Mouse (Mus musculus): ENCODE data around the gene Tcp11. TPM values are rescaled to one million over a fixed set of nuclear protein-coding genes. Genes with fewer than 3 reads are reported as not detected.

Tcp11 gene
- polyA plus RNA-seq, 1 experiment, result 16.9 TPM

DNA sequence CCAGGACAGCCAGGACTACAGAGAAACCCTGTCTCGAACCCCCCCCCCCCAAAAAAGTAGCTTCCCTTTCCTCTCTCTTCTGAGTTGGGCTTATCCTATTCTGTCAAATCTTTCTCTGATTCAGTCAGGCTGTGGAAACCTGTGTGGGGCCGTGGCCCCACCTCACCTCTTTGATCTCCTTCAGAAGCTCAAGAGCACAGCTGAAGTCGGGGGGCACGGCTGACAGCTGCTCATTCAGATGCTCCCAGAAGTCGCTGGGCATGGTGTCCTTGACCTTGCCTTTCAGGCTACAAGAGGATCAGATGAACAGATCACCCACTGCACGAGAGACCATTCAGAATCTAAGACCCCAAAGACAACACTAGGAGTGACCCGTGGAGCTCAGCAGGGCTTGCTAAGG is 6.0 kb downstream of the Tcp11 start:
- 73% methylated on average over 7 of the region's 7 CpGs for WGBS
- Histone ChIP-seq H3K4me1 (ENCODE audit: control insufficient read depth, insufficient read depth, low read length) (no peaks in the 10 kb centered on the region), H3K4me3 (replicated peaks; ENCODE audit: extremely low read depth, low read depth, low read length) (no peak overlapping the region)
- TF ChIP-seq CTCF (IDR thresholded peaks at IDR 0.05; ENCODE audit: insufficient read depth, low read length) (no peak), POLR2A (IDR thresholded peaks at IDR 0.05; ENCODE audit: borderline replicate concordance, extremely low read depth, low read depth, low read length) (no peak)
- no peak for DNase-seq

GRCm38 (mm10) chr17:28072730-28073129 is 7.7 kb downstream of the Tcp11 start:
- Histone ChIP-seq H3K4me3 (replicated peaks; ENCODE audit: extremely low read depth, low read depth, low read length) (no peak overlapping the region), H3K4me1 (ENCODE audit: control insufficient read depth, insufficient read depth, low read length) (no peaks in the 10 kb centered on the region)
- no peak for DNase-seq
- no peak for TF ChIP-seq POLR2A (IDR thresholded peaks at IDR 0.05; ENCODE audit: borderline replicate concordance, extremely low read depth, low read depth, low read length)
- TF ChIP-seq CTCF (IDR thresholded peaks at IDR 0.05; ENCODE audit: insufficient read depth, low read length), result no peak
- WGBS, result 65% methylated on average over 2 of the region's 2 CpGs

GRCm38 (mm10) chr17:28070256-28070655 is 10.2 kb downstream of the Tcp11 start:
- no peak for DNase-seq
- TF ChIP-seq POLR2A (IDR thresholded peaks at IDR 0.05; ENCODE audit: borderline replicate concordance, extremely low read depth, low read depth, low read length) (no peak), CTCF (IDR thresholded peaks at IDR 0.05; ENCODE audit: insufficient read depth, low read length) (no peak)
- WGBS, result 73% methylated on average over 13 of the region's 13 CpGs
- Histone ChIP-seq H3K4me1 (ENCODE audit: control insufficient read depth, insufficient read depth, low read length) (no peaks in the 10 kb centered on the region), H3K4me3 (replicated peaks; ENCODE audit: extremely low read depth, low read depth, low read length) (no peak overlapping the region)

GRCm38 (mm10) chr17:28069446-28069845 is 11.0 kb downstream of the Tcp11 start:
- no peak for DNase-seq
- no peaks in the 10 kb centered on the region for H3K4me1 ChIP-seq (ENCODE audit: control insufficient read depth, insufficient read depth, low read length)
- WGBS, result 8% methylated on average over 12 of the region's 12 CpGs
- TF ChIP-seq POLR2A (IDR thresholded peaks at IDR 0.05; ENCODE audit: borderline replicate concordance, extremely low read depth, low read depth, low read length) (no peak), CTCF (IDR thresholded peaks at IDR 0.05; ENCODE audit: insufficient read depth, low read length) (no peak)
- H3K4me3 ChIP-seq (replicated peaks; ENCODE audit: extremely low read depth, low read depth, low read length), result no peak overlapping the region

DNA sequence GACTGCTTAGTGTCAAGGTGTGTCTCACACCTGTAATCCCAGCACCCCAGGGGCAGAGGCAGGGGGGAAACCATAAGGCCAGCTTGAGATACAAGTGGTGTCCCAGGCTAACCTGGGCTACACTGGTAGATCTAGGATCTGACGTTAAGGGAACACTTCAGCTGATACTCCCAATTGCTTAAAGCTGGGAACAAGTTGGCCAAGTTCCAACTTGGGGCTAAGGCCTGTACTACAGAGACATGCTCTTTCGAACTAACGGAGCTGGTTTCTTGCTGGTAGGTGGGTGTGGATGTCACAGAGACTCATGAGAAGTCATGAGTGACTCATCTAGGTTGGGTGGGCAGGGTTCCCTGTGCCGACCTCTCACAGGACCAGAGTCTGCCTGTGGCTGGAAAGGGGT is 13.1 kb downstream of the Tcp11 start:
- no peak for TF ChIP-seq POLR2A (IDR thresholded peaks at IDR 0.05; ENCODE audit: borderline replicate concordance, extremely low read depth, low read depth, low read length)
- no peak for TF ChIP-seq CTCF (IDR thresholded peaks at IDR 0.05; ENCODE audit: insufficient read depth, low read length)
- H3K4me3 ChIP-seq (replicated peaks; ENCODE audit: extremely low read depth, low read depth, low read length), result no peak overlapping the region
- WGBS, result 62% methylated on average over 4 of the region's 4 CpGs
- peaks cover 2% of the 10 kb centered on the region; the same call in 1 of the 2 replicates for H3K4me1 ChIP-seq (ENCODE audit: control insufficient read depth, insufficient read depth, low read length)
- DNase-seq, result no peak

- no peak overlapping the region for H3K4me3 ChIP-seq (replicated peaks; ENCODE audit: extremely low read depth, low read depth, low read length)
- no peak for DNase-seq
- H3K4me1 ChIP-seq (ENCODE audit: control insufficient read depth, insufficient read depth, low read length), result peaks cover 8% of the 10 kb centered on the region
- 75% methylated on average over 6 of the region's 6 CpGs for WGBS
- TF ChIP-seq CTCF (IDR thresholded peaks at IDR 0.05; ENCODE audit: insufficient read depth, low read length), result no peak
- TF ChIP-seq POLR2A (IDR thresholded peaks at IDR 0.05; ENCODE audit: borderline replicate concordance, extremely low read depth, low read depth, low read length), result no peak
These were observed 17.3 kb downstream of the Tcp11 start for GRCm38 (mm10) chr17:28063163-28063562.

DNA sequence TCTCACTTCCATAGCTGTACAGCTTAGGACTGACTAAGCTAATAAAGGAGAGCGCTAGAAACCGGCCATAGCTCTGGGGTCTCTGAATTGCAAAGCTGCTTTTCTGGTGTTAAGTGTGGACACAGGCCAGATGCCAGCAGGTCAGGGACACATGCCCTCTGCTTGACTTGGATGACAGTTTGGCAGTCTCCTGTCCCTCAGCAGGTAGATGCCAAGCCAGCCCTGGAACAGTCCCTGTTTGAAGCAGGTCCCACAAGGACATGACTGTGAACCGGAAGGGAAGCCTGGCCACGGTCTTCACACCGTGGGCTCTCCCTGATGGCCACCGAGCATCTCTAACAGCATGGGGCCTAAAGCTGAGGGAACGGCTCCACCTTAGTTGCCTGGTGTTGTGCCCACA is 17.7 kb downstream of the Tcp11 start:
- H3K4me1 ChIP-seq (ENCODE audit: control insufficient read depth, insufficient read depth, low read length), result peaks cover 10% of the 10 kb centered on the region
- no peak overlapping the region for H3K4me3 ChIP-seq (replicated peaks; ENCODE audit: extremely low read depth, low read depth, low read length)
- DNase-seq, result no peak
- TF ChIP-seq POLR2A (IDR thresholded peaks at IDR 0.05; ENCODE audit: borderline replicate concordance, extremely low read depth, low read depth, low read length), result no peak
- no peak for TF ChIP-seq CTCF (IDR thresholded peaks at IDR 0.05; ENCODE audit: insufficient read depth, low read length)
- 71% methylated on average over 7 of the region's 7 CpGs for WGBS

- WGBS, result 54% methylated on average over 7 of the region's 7 CpGs
- Histone ChIP-seq H3K4me3 (replicated peaks; ENCODE audit: extremely low read depth, low read depth, low read length) (no peak overlapping the region), H3K4me1 (ENCODE audit: control insufficient read depth, insufficient read depth, low read length) (peaks cover 14% of the 10 kb centered on the region)
- DNase-seq, result no peak
- peak; percentile 65 for TF ChIP-seq CTCF (IDR thresholded peaks at IDR 0.05; ENCODE audit: insufficient read depth, low read length)
- no peak for TF ChIP-seq POLR2A (IDR thresholded peaks at IDR 0.05; ENCODE audit: borderline replicate concordance, extremely low read depth, low read depth, low read length)
These were observed 19.0 kb downstream of the Tcp11 start for GRCm38 (mm10) chr17:28061472-28061871.

- 84% methylated on average over 11 of the region's 11 CpGs for WGBS
- no peak overlapping the region for H3K4me3 ChIP-seq (replicated peaks; ENCODE audit: extremely low read depth, low read depth, low read length)
- no peak for DNase-seq
- TF ChIP-seq CTCF (IDR thresholded peaks at IDR 0.05; ENCODE audit: insufficient read depth, low read length), result no peak
- TF ChIP-seq POLR2A (IDR thresholded peaks at IDR 0.05; ENCODE audit: borderline replicate concordance, extremely low read depth, low read depth, low read length), result no peak
- H3K4me1 ChIP-seq (ENCODE audit: control insufficient read depth, insufficient read depth, low read length), result peaks cover 14% of the 10 kb centered on the region
These were observed 19.8 kb downstream of the Tcp11 start for GRCm38 (mm10) chr17:28060681-28061080.

- WGBS, result 49% methylated on average over 13 of the region's 13 CpGs
- TF ChIP-seq CTCF (IDR thresholded peaks at IDR 0.05; ENCODE audit: insufficient read depth, low read length), result no peak
- no peak for TF ChIP-seq POLR2A (IDR thresholded peaks at IDR 0.05; ENCODE audit: borderline replicate concordance, extremely low read depth, low read depth, low read length)
- Histone ChIP-seq H3K4me3 (replicated peaks; ENCODE audit: extremely low read depth, low read depth, low read length) (no peak overlapping the region), H3K4me1 (ENCODE audit: control insufficient read depth, insufficient read depth, low read length) (peaks cover 14% of the 10 kb centered on the region)
- DNase-seq, result no peak
These were observed 22.1 kb downstream of the Tcp11 start for GRCm38 (mm10) chr17:28058346-28058745.

All from lung, adult 2 months (tissue).